Mouse (Mus musculus) spleen, postnatal 10 days (tissue): ENCODE measurements around the gene Mageb18.
"Not testable (repeated sequence)": the region's sequence is repeated elsewhere in the genome, so short reads cannot be mapped to it uniquely, and the experiment has no call there.

Experiments
- DNase-seq, 2 experiments: peaks; one replicate each; pipeline ENCODE4 v3.0.0; 2021 to 2022; ENCODE audit warnings: low spot score in 2 of 2

The Mageb18 gene

GRCm38 (mm10) chrX:92599472-92599871, at the start of gene Mageb18:
Gene Mageb18 (minus strand): TSS chrX:92599572.
- no peak for DNase-seq

GRCm38 (mm10) chrX:92612788-92613187, 13.4 kb upstream of the Mageb18 start:
- DNase-seq: no peak

- DNase-seq: no peak
Observed at GRCm38 (mm10) chrX:92610466-92610865, 11.1 kb upstream of the Mageb18 start.

DNA sequence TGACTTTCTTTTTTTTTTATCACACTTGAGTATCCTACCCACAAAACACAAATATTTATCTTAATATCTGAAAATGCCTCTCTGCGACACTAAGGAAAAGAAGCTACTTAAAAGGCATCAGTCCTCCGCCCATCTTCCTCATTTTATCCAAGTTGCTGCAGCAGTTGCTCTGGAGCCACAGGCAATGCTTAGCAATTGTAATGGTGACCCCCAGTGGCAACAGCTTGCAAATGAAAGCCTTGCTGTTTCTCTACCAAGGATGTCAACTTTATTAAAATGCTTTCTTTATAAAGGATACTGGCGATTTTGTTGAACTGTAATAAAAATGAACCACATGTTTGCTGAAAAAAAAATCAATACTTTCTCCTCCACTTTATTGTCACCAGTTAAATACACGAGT, 2.0 kb downstream of the Mageb18 start:
- no peak for DNase-seq

- DNase-seq: no peak
Observed at GRCm38 (mm10) chrX:92527826-92528225, 71.5 kb downstream of the Mageb18 start.

GRCm38 (mm10) chrX:92498254-92498653, 101.1 kb downstream of the Mageb18 start:
- DNase-seq: no peak

DNA sequence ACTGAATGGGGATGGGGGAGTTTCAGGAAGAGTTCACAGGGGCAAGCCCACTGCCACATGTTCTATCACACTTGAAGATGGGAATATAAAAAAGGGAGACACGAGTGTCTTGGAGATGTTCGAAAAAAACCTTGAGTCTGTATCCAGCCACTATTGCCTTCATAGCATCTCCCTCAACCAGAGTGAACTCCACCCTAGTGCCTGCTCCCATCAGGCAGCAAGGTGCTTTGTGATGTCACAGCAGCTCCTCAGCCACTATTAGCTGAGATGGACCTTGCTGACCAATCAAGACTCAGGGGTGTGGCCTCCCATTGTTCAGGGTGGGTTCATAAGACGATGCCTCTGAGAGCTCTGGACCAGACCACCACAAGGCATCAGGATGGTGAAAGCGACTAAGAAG, 109.7 kb downstream of the Mageb18 start, which contains the start of gene Gm5941:
Gm5941 (plus strand) TSS at position 301 of the 400 bp plus-strand sequence.
- not testable (repeated sequence) for DNase-seq

GRCm38 (mm10) chrX:92464773-92465172, 134.6 kb downstream of the Mageb18 start:
- no peak for DNase-seq

DNA sequence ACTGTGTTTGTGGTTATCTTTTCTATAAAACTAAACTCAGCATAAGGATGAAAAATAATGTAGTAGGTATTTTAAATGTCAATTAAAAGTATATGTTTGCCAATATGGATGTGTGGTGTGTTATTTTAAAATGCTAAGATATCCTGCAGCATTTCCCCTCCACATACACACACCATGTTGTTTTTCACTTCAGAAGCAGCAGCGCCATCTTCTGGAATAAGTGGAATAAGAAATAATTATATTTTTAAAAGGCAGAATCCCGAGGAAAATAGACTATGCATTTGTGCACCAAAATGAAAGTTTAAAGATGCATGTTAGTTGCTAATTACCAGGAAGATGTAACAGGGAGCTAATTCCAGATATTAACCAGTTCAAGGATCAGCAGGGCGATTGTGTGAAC, 138.9 kb downstream of the Mageb18 start:
- no peak for DNase-seq

GRCm38 (mm10) chrX:92387384-92387783, 212.0 kb downstream of the Mageb18 start:
- DNase-seq: no peak

- peak; percentile 6 to 20 for DNase-seq
Observed at GRCm38 (mm10) chrX:92342924-92343323, 256.4 kb downstream of the Mageb18 start.

- DNase-seq: no peak
Observed at GRCm38 (mm10) chrX:92340906-92341305, 258.5 kb downstream of the Mageb18 start.

GRCm38 (mm10) chrX:92339551-92339950, 259.8 kb downstream of the Mageb18 start:
- DNase-seq: no peak

- DNase-seq: no peak
Observed at GRCm38 (mm10) chrX:92333459-92333858, 265.9 kb downstream of the Mageb18 start.

GRCm38 (mm10) chrX:92323599-92323998, 275.8 kb downstream of the Mageb18 start:
- no peak for DNase-seq

- DNase-seq: no peak
Observed at GRCm38 (mm10) chrX:92280619-92281018, 318.8 kb downstream of the Mageb18 start.
